Mouse (Mus musculus) embryonic facial prominence, embryonic 12.5 days (tissue): ENCODE results near the gene Ncoa5. TPM values are rescaled to one million over a fixed set of nuclear protein-coding genes. Genes with fewer than 3 reads are reported as not detected.

Source experiments
- ATAC-seq: fragments of 200-750 bp; cut with Nextera tagmentation; 2 replicates; pipeline ENCODE4 v1.8.0; 2017; ENCODE audit not compliant: insufficient number of reproducible peaks, insufficient read depth, low FRiP score, low TSS enrichment
- H3K27ac ChIP-seq: fragments of 300-500 bp; sonication (generic); 2 replicates; pipeline ENCODE4 v1.5.1; 2016; ENCODE audit warnings: mild to moderate bottlenecking
- H3K27me3 ChIP-seq: fragments of 300-500 bp; sonication (generic); 2 replicates; pipeline ENCODE4 v1.6.1; 2016; ENCODE audit warnings: mild to moderate bottlenecking, moderate library complexity
- H3K36me3 ChIP-seq: fragments of 300-500 bp; sonication (generic); 2 replicates; pipeline ENCODE4 v1.6.1; 2016; ENCODE audit warnings: mild to moderate bottlenecking
- H3K4me1 ChIP-seq: fragments of 300-500 bp; sonication (generic); 2 replicates; pipeline ENCODE4 v1.6.1; 2016
- H3K4me2 ChIP-seq: fragments of 300-500 bp; sonication (generic); replicated peaks from 2 replicates; pipeline ENCODE4 v1.6.1; 2016; ENCODE audit warnings: mild to moderate bottlenecking, moderate library complexity
- H3K4me3 ChIP-seq: fragments of 300-500 bp; sonication (generic); 2 replicates; pipeline ENCODE4 v1.5.1; 2016; ENCODE audit warnings: mild to moderate bottlenecking
- H3K9ac ChIP-seq: fragments of 300-500 bp; sonication (generic); 2 replicates; pipeline ENCODE4 v1.6.1; 2016; ENCODE audit warnings: mild to moderate bottlenecking, moderate library complexity
- H3K9me3 ChIP-seq: fragments of 300-500 bp; sonication (generic); 2 replicates; pipeline ENCODE4 v1.6.1; 2016; ENCODE audit warnings: mild to moderate bottlenecking, moderate library complexity
- WGBS: fragments of 180-500 bp; shearing (Covaris S2); methylation state at CpG from one replicate; pipeline ENCODE4 v1.1.7; 2016; 5-methylcytosine and 5-hydroxymethylcytosine counted together
- polyA plus RNA-seq: library from polyadenylated mRNA; unstranded; fragments of >200 nt; fragmentation: Nextera tagmentation; extraction: Ambion mirVana; gene quantifications from 2 replicates; pipeline ENCODE4 v1.2.1, GENCODE M21; 2016

Gene Ncoa5
- polyA plus RNA-seq, 1 experiment from 2014 or later: 112 TPM

DNA sequence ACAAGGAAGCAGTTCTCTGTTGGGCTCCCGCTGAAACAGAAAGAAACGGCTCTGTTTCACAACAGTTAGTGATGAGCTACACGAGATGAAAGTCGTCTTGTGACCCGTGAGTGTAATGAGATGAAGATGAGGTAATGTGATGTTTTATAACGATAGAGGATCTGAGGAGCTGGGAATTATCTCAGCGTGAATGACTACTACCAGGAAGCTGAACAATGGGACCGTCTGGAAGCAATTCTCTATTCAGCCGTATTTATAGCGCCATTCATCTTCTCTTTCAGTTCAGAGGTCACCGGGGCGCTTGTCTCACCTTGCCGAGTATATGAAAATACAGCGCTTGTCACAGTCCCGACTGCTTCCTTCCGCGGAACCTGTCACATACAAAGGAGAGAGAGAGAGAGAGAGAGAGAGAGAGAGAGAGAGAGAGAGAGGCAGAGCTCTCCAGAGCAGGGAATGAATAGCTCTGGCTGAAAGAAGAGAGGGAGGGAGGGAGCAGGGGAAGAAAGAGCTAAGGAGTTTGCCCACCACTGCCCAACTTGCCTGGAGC is 8.5 kb upstream of the Ncoa5 start:
- Histone ChIP-seq H3K27ac (no peak overlapping the region), H3K9ac (0 out of 2 replicates have a peak overlapping the region, but pooled peaks have one; percentile 1), H3K27me3 (no peaks in the 10 kb centered on the region), H3K4me1 (no peaks in the 10 kb centered on the region), H3K4me3 (no peak overlapping the region), H3K4me2 (peak overlapping the region; percentile 35), H3K36me3 (no peaks in the 10 kb centered on the region), H3K9me3 (no peaks in the 10 kb centered on the region)
- WGBS: 11% methylated on average over 17 of the region's 17 CpGs
- 0 out of 2 replicates have a peak, but pooled peaks have one; percentile 29 for ATAC-seq

- Histone ChIP-seq H3K27ac (no peak overlapping the region), H3K9ac (no peak overlapping the region), H3K4me1 (no peaks in the 10 kb centered on the region), H3K27me3 (no peaks in the 10 kb centered on the region), H3K9me3 (no peaks in the 10 kb centered on the region), H3K4me2 (no peak overlapping the region), H3K4me3 (no peak overlapping the region), H3K36me3 (no peaks in the 10 kb centered on the region)
- 72% methylated on average over 5 of the region's 5 CpGs for WGBS
- ATAC-seq: no peak
Measured at GRCm38 (mm10) chr2:165042126-165042525, 7.5 kb upstream of the Ncoa5 start.

- H3K36me3 ChIP-seq: no peaks in the 10 kb centered on the region
- H3K4me2 ChIP-seq: no peak overlapping the region
- H3K9ac ChIP-seq: no peak overlapping the region
- H3K4me3 ChIP-seq: no peak overlapping the region
- no peaks in the 10 kb centered on the region for H3K27me3 ChIP-seq
- 74% methylated on average over 4 of the region's 4 CpGs for WGBS
- no peak for ATAC-seq
- H3K9me3 ChIP-seq: no peaks in the 10 kb centered on the region
- H3K4me1 ChIP-seq: peaks cover 15% of the 10 kb centered on the region
- no peak overlapping the region for H3K27ac ChIP-seq
Measured at GRCm38 (mm10) chr2:165037415-165037814, 2.7 kb upstream of the Ncoa5 start.

- peaks cover 22% of the 10 kb centered on the region for H3K4me1 ChIP-seq
- H3K27me3 ChIP-seq: no peaks in the 10 kb centered on the region
- H3K27ac ChIP-seq: peak overlapping the region; percentile 85
- no peaks in the 10 kb centered on the region for H3K36me3 ChIP-seq
- 44% methylated on average over 5 of the region's 5 CpGs for WGBS
- H3K9me3 ChIP-seq: no peaks in the 10 kb centered on the region
- no peak overlapping the region for H3K9ac ChIP-seq
- ATAC-seq: no peak
- H3K4me3 ChIP-seq: peak overlapping the region; percentile 95
- H3K4me2 ChIP-seq: peak overlapping the region; percentile 31
Measured at GRCm38 (mm10) chr2:165035058-165035431, 378 bp upstream of the Ncoa5 start.

GRCm38 (mm10) chr2:165033306-165033705 is 1.4 kb downstream of the Ncoa5 start:
- 45% methylated on average over 6 of the region's 6 CpGs for WGBS
- no peaks in the 10 kb centered on the region for H3K36me3 ChIP-seq
- peak overlapping the region; percentile 95 for H3K4me3 ChIP-seq
- H3K9ac ChIP-seq: peak overlapping the region; percentile 92
- H3K9me3 ChIP-seq: no peaks in the 10 kb centered on the region
- H3K4me2 ChIP-seq: peak overlapping the region; percentile 79
- no peak overlapping the region for H3K27ac ChIP-seq
- peaks cover 22% of the 10 kb centered on the region for H3K4me1 ChIP-seq
- ATAC-seq: no peak
- no peaks in the 10 kb centered on the region for H3K27me3 ChIP-seq

DNA sequence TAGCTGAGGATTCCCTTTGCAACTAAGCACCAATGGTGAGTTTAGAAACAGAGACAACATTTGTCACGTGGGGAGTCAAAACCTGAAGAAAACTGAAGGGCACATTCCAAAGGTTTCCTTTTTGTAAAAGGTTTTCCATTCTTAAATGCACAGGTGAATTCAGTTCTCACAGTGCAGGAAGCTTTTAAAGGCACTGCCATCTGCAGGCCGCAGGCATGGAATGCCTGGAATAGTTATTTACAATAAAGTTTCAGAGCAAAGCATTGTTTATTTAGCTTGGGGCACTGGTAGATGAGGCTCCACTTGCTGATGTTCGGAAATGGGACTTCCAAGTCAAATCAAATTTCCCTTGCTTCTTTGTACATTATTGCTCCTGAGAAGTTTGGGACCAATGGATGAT is 2.1 kb downstream of the Ncoa5 start:
- Histone ChIP-seq H3K36me3 (no peaks in the 10 kb centered on the region), H3K4me2 (peak overlapping the region; percentile 79), H3K9me3 (no peaks in the 10 kb centered on the region), H3K27me3 (no peaks in the 10 kb centered on the region), H3K27ac (no peak overlapping the region), H3K9ac (no peak overlapping the region), H3K4me1 (peaks cover 22% of the 10 kb centered on the region), H3K4me3 (peak overlapping the region; percentile 3; the same call in 1 of the 2 replicates)
- ATAC-seq: no peak
- 47% methylated on average over 3 of the region's 3 CpGs for WGBS

- Histone ChIP-seq H3K4me3 (no peak overlapping the region), H3K9me3 (no peaks in the 10 kb centered on the region), H3K27me3 (no peaks in the 10 kb centered on the region), H3K27ac (no peak overlapping the region), H3K4me1 (peaks cover 5% of the 10 kb centered on the region), H3K4me2 (no peak overlapping the region), H3K36me3 (peaks cover 7% of the 10 kb centered on the region), H3K9ac (no peak overlapping the region)
- ATAC-seq: no peak
- WGBS: 84% methylated on average over 1 of the region's 1 CpGs
Measured at GRCm38 (mm10) chr2:165027163-165027562, 7.5 kb downstream of the Ncoa5 start.

GRCm38 (mm10) chr2:165020490-165020889 is 14.2 kb downstream of the Ncoa5 start:
- H3K27me3 ChIP-seq: no peaks in the 10 kb centered on the region
- ATAC-seq: no peak
- 91% methylated on average over 3 of the region's 3 CpGs for WGBS
- no peak overlapping the region for H3K4me2 ChIP-seq
- H3K9me3 ChIP-seq: no peaks in the 10 kb centered on the region
- H3K27ac ChIP-seq: no peak overlapping the region
- H3K9ac ChIP-seq: no peak overlapping the region
- no peak overlapping the region for H3K4me3 ChIP-seq
- peaks cover 27% of the 10 kb centered on the region for H3K36me3 ChIP-seq
- no peaks in the 10 kb centered on the region for H3K4me1 ChIP-seq

GRCm38 (mm10) chr2:165014935-165015334 is 19.7 kb downstream of the Ncoa5 start:
- no peaks in the 10 kb centered on the region for H3K4me1 ChIP-seq
- H3K9ac ChIP-seq: no peak overlapping the region
- no peak for ATAC-seq
- H3K9me3 ChIP-seq: no peaks in the 10 kb centered on the region
- 96% methylated on average over 5 of the region's 5 CpGs for WGBS
- no peak overlapping the region for H3K27ac ChIP-seq
- no peak overlapping the region for H3K4me2 ChIP-seq
- peaks cover 47% of the 10 kb centered on the region for H3K36me3 ChIP-seq
- no peaks in the 10 kb centered on the region for H3K27me3 ChIP-seq
- H3K4me3 ChIP-seq: no peak overlapping the region

- 83% methylated on average over 10 of the region's 10 CpGs for WGBS
- no peaks in the 10 kb centered on the region for H3K4me1 ChIP-seq
Measured at GRCm38 (mm10) chr2:165010351-165010750, 24.3 kb downstream of the Ncoa5 start.

DNA sequence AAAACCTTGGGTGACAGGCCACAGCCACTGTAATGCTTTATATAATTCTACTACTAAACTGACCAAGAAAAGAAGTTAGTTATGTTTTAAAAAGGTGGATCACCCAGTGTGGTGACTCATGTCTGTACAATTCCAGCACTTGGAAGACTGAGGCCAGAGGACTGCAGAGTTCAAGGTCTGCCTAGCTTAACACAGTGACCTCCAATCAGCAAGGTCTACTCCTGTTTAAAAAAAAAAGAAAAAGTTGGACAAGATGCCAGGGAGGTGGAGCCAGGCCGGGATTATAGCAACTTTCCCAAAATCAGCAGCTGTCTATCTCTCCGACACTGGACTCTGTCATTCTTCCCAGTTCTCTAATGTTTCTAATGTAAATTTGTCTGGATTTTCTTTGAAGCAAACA is 25.1 kb downstream of the Ncoa5 start:
- 94% methylated on average over 2 of the region's 2 CpGs for WGBS
- Histone ChIP-seq H3K4me3 (no peak overlapping the region), H3K4me1 (no peaks in the 10 kb centered on the region), H3K36me3 (peaks cover 88% of the 10 kb centered on the region), H3K9ac (no peak overlapping the region), H3K27ac (no peak overlapping the region), H3K9me3 (no peaks in the 10 kb centered on the region), H3K27me3 (no peaks in the 10 kb centered on the region), H3K4me2 (no peak overlapping the region)
- ATAC-seq: no peak

More at GRCm38 (mm10) chr2:165010351-165010750, 24.3 kb downstream of the Ncoa5 start:
- Histone ChIP-seq H3K4me3 (no peak overlapping the region), H3K27ac (no peak overlapping the region), H3K36me3 (peaks cover 80% of the 10 kb centered on the region), H3K4me2 (no peak overlapping the region), H3K9me3 (no peaks in the 10 kb centered on the region), H3K9ac (no peak overlapping the region), H3K27me3 (no peaks in the 10 kb centered on the region)
- ATAC-seq: no peak

- Histone ChIP-seq H3K4me3 (no peak overlapping the region), H3K36me3 (peaks cover 92% of the 10 kb centered on the region), H3K9me3 (no peaks in the 10 kb centered on the region), H3K27me3 (no peaks in the 10 kb centered on the region), H3K27ac (no peak overlapping the region), H3K4me1 (no peaks in the 10 kb centered on the region), H3K4me2 (no peak overlapping the region), H3K9ac (no peak overlapping the region)
- ATAC-seq: no peak
- WGBS: 98% methylated on average over 14 of the region's 14 CpGs
Measured at GRCm38 (mm10) chr2:165009161-165009560, 25.5 kb downstream of the Ncoa5 start.
